Mouse (Mus musculus) intestine, postnatal 0 days (tissue): Measurements from ENCODE around the gene Duxbl3. TPM values are rescaled to one million over a fixed set of nuclear protein-coding genes. Genes with fewer than 3 reads are reported as not detected.

Source experiments
- ATAC-seq: fragments of 200-750 bp; cut with Nextera tagmentation; 2 replicates; pipeline ENCODE4 v1.8.0; 2017; ENCODE audit warnings: mild to moderate bottlenecking, moderate TSS enrichment, moderate library complexity
- H3K27ac ChIP-seq: fragments of 300-500 bp; sonication (generic); 2 replicates; pipeline ENCODE4 v1.5.1; 2014; ENCODE audit warnings: mild to moderate bottlenecking, low read depth, low read length, moderate library complexity
- H3K27me3 ChIP-seq: fragments of 300-500 bp; sonication (generic); replicated peaks from 2 replicates; pipeline ENCODE4 v1.6.1; 2014; ENCODE audit warnings: low read length, mixed read lengths; ENCODE audit not compliant: control insufficient read depth, insufficient read depth
- H3K36me3 ChIP-seq: fragments of 300-500 bp; sonication (generic); 2 replicates; pipeline ENCODE4 v1.6.1; 2014; ENCODE audit warnings: mild to moderate bottlenecking, moderate library complexity; ENCODE audit not compliant: control insufficient read depth, insufficient read depth
- H3K4me1 ChIP-seq: fragments of 300-500 bp; sonication (generic); replicated peaks from 2 replicates; pipeline ENCODE4 v1.6.1; 2014; ENCODE audit warnings: antibody characterized with exemption, low read length, mixed read lengths; ENCODE audit not compliant: control insufficient read depth, insufficient read depth
- H3K4me2 ChIP-seq: fragments of 300-500 bp; sonication (generic); replicated peaks from 2 replicates; pipeline ENCODE4 v1.6.1; 2014; ENCODE audit warnings: low read depth, mild to moderate bottlenecking, moderate library complexity
- H3K4me3 ChIP-seq: fragments of 300-500 bp; sonication (generic); 2 replicates; pipeline ENCODE4 v1.5.1; 2014; ENCODE audit warnings: low read depth, low read length
- H3K9ac ChIP-seq: fragments of 300-500 bp; sonication (generic); 2 replicates; pipeline ENCODE4 v1.6.1; 2014; ENCODE audit warnings: mild to moderate bottlenecking, low read depth, low read length
- H3K9me3 ChIP-seq: fragments of 300-500 bp; sonication (generic); 2 replicates; pipeline ENCODE4 v1.6.1; 2016; ENCODE audit warnings: mixed run types; ENCODE audit not compliant: control insufficient read depth
- CTCF ChIP-seq: sonication (generic); IDR thresholded peaks from 2 replicates; pipeline ENCODE4 v1.5.1; 2016; ENCODE audit warnings: low read depth, mild to moderate bottlenecking, control low read depth, antibody characterized with exemption, moderate library complexity
- WGBS: fragments of 180-500 bp; shearing (Covaris S2); extraction: QIAGEN DNeasy Blood & Tissue Kit; methylation state at CpG from one replicate; pipeline ENCODE4 v1.1.7; 2014; 5-methylcytosine and 5-hydroxymethylcytosine counted together
- polyA plus RNA-seq: library from polyadenylated mRNA; unstranded; fragments of >200 nt; fragmentation: Nextera tagmentation; extraction: Ambion mirVana; gene quantifications from 2 replicates; pipeline ENCODE4 v1.2.1, GENCODE M21; 2015

Duxbl3 gene
- polyA plus RNA-seq, 1 experiment from 2014 or later = 0.87 TPM

DNA sequence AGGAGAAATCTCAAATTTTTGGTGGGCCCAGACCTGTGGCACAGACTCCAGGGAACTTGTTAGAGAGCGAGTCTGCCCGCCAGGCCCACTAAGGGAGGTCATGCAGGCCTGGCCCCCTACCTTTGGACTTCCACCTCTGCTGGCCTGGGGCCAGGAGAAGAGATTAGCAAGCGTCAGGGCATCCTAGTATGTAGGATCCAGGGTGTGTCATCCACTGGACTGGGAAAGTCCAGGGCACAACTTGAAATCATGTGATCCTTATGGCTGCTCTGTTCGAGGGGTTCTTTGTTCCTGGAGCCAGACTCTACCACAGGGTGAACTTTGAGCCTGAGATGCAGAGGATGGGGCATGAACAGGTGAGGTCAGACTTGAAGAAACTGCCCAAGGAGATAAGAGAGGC is 39.3 kb downstream of the Duxbl3 start:
- TF ChIP-seq CTCF = peak; percentile 39; the same call in 1 of the 2 replicates
- Histone ChIP-seq H3K27ac (peak overlapping the region; percentile 89), H3K27me3 (no peaks in the 10 kb centered on the region), H3K4me2 (no peak overlapping the region), H3K9ac (no peak overlapping the region), H3K4me1 (peaks cover 3% of the 10 kb centered on the region), H3K4me3 (no peak overlapping the region), H3K36me3 (no peaks in the 10 kb centered on the region), H3K9me3 (no peaks in the 10 kb centered on the region)
- WGBS = 20% methylated on average over 4 of the region's 4 CpGs
- ATAC-seq = peak; percentile 98

DNA sequence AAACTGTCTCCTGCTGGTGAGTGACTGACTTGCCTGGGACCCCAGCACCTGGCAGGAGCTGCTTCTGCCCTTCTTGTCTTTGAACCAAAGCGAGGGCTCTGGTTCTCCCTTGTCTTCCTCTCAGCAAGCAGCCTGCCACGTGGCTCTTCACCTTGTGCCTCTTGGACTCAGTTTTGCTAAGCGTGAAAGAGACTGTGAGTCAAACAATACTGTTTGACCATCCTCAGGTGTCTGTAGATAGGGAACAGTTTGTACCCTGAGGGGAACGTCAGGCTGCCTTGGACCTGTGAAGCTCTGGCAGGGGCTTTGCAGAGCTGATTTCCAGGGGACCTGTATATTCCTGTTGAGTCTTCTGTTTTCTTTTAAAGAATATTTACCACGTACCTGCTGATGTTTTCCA is 39.7 kb downstream of the Duxbl3 start:
- Histone ChIP-seq H3K4me3 (no peak overlapping the region), H3K27me3 (no peaks in the 10 kb centered on the region), H3K27ac (peak overlapping the region; percentile 89), H3K4me2 (no peak overlapping the region), H3K4me1 (peaks cover 3% of the 10 kb centered on the region), H3K9ac (no peak overlapping the region), H3K9me3 (no peaks in the 10 kb centered on the region), H3K36me3 (no peaks in the 10 kb centered on the region)
- WGBS = 51% methylated on average over 5 of the region's 5 CpGs
- no peak for TF ChIP-seq CTCF
- peak; percentile 57; the same call in 1 of the 2 replicates for ATAC-seq

DNA sequence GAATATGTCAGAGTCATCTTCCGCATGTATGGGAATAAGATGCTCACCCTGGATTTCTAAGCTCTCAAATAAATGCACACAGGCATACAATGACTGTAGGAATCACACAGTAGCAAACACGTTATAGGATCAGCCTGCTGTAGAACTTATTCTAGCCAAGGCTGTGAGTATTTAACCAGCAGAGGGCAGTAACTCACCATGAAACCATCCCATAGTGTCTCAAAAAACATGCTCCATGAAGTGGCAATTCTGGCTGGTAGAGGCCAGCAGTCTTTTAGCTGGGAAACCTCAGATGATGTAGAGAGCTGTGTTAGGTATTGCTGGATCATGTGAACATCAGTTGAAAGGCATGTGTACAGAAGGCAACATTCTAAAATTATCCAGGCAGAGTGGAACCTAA is 45.3 kb downstream of the Duxbl3 start:
- Histone ChIP-seq H3K36me3 (no peaks in the 10 kb centered on the region), H3K9ac (no peak overlapping the region), H3K27ac (no peak overlapping the region), H3K9me3 (no peaks in the 10 kb centered on the region), H3K4me2 (no peak overlapping the region), H3K4me3 (no peak overlapping the region), H3K27me3 (no peaks in the 10 kb centered on the region), H3K4me1 (peaks cover 3% of the 10 kb centered on the region)
- TF ChIP-seq CTCF = peak; percentile 91
- 0 out of 2 replicates have a peak, but pooled peaks have one; percentile 50 for ATAC-seq
- WGBS = 29% methylated on average over 2 of the region's 2 CpGs

DNA sequence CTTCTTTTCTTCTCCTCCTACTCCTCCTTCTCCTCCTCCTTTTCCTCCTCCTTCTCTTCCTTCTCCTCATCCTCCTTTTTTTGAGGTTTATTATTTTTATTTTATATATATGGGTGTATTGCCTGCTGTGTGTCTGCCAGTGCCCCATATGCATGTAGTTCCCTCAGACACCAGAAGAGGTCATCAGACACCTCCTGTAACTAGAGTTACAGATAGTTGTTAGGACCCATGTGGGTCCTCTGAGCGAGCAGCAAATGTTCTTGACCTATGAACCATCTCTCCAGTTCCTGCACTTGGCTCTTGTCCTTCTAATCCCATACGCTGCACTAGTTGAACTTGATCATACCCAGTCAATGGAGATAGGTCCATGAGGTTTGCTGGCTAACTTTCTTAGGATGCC is 48.3 kb downstream of the Duxbl3 start:
- H3K9ac ChIP-seq = no peak overlapping the region
- no peak overlapping the region for H3K4me3 ChIP-seq
- peak; percentile 75 for TF ChIP-seq CTCF
- no peaks in the 10 kb centered on the region for H3K4me1 ChIP-seq
- no peak overlapping the region for H3K4me2 ChIP-seq
- H3K27me3 ChIP-seq = no peaks in the 10 kb centered on the region
- 45% methylated on average over 2 of the region's 2 CpGs for WGBS
- ATAC-seq = no peak
- no peaks in the 10 kb centered on the region for H3K9me3 ChIP-seq
- H3K27ac ChIP-seq = no peak overlapping the region
- no peaks in the 10 kb centered on the region for H3K36me3 ChIP-seq

DNA sequence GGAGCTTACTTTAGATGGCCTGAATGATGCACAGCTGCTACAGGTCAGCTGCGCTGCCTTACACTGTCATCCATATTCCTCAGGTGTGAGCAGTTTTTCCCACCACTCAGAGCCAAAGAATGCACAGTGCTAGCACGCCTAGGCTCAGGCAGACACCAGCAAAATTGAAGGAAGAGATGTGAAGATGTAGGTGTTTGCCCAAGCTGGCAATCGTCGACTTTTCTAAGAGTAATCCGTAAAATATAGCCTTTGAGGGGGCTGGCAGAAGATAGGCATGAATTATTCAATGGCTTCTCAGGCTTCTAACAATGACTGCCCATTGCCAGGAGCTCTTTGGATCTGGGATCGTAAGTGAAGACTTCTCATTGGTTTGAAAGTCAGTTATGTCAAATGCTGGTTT is 51.1 kb downstream of the Duxbl3 start:
- 92% methylated on average over 6 of the region's 6 CpGs for WGBS
- ATAC-seq = no peak
- H3K36me3 ChIP-seq = no peaks in the 10 kb centered on the region
- no peak overlapping the region for H3K9ac ChIP-seq
- no peak overlapping the region for H3K27ac ChIP-seq
- H3K9me3 ChIP-seq = no peaks in the 10 kb centered on the region
- no peaks in the 10 kb centered on the region for H3K4me1 ChIP-seq
- no peak overlapping the region for H3K4me2 ChIP-seq
- no peak for TF ChIP-seq CTCF
- H3K4me3 ChIP-seq = no peak overlapping the region
- no peaks in the 10 kb centered on the region for H3K27me3 ChIP-seq

GRCm38 (mm10) chr14:26309511-26309910 is 51.7 kb downstream of the Duxbl3 start:
- no peaks in the 10 kb centered on the region for H3K36me3 ChIP-seq
- no peak for ATAC-seq
- H3K27me3 ChIP-seq = no peaks in the 10 kb centered on the region
- no peaks in the 10 kb centered on the region for H3K9me3 ChIP-seq
- no peak overlapping the region for H3K9ac ChIP-seq
- no peaks in the 10 kb centered on the region for H3K4me1 ChIP-seq
- WGBS = 83% methylated on average over 1 of the region's 1 CpGs
- H3K27ac ChIP-seq = no peak overlapping the region
- no peak for TF ChIP-seq CTCF
- H3K4me2 ChIP-seq = no peak overlapping the region
- H3K4me3 ChIP-seq = no peak overlapping the region

DNA sequence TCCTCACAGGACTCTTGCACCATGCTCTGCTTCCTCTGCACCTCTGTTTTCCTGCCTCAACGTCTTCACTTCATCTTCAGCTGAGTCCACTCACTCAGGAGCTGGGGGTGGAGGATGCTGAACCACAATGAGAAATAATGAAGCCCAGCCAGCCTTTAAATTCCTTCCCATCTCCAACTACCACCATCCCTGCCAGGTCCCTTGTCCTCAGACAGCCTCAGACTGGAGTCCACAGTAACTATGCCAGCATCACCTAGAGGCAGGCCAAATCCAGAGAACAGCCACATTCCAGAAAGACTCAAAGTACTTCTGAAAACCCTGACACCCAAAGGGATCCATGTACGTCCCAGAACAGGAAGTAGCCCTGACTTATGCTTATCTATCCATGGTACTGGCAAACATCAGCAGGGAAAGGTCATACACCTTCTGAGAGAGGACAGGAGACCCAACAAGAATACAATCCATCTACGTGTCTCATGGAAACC is 58.5 kb downstream of the Duxbl3 start:
- no peak overlapping the region for H3K4me2 ChIP-seq
- H3K36me3 ChIP-seq = no peaks in the 10 kb centered on the region
- no peaks in the 10 kb centered on the region for H3K27me3 ChIP-seq
- no peak for ATAC-seq
- TF ChIP-seq CTCF = no peak
- H3K4me1 ChIP-seq = no peaks in the 10 kb centered on the region
- no peaks in the 10 kb centered on the region for H3K9me3 ChIP-seq
- H3K27ac ChIP-seq = no peak overlapping the region
- no peak overlapping the region for H3K9ac ChIP-seq
- 63% methylated on average over 3 of the region's 3 CpGs for WGBS
- H3K4me3 ChIP-seq = no peak overlapping the region

Other genes with a start within 250 kb of the Duxbl3 start
- gene Gm9780, start 215.3 kb upstream of the Duxbl3 start, polyA plus RNA-seq = 25.3 and 26.1 TPM in 2 replicates
- gene Tmem254c, start 190.6 kb upstream of the Duxbl3 start, polyA plus RNA-seq = 57.1 and 57.3 TPM in 2 replicates
- not detected in 2 replicates for gene Cphx2, start 176.4 kb upstream of the Duxbl3 start, polyA plus RNA-seq
- gene Cphx3, start 175.7 kb upstream of the Duxbl3 start, polyA plus RNA-seq = 0.14 TPM in 1 of 2 replicates, not detected in the other
- 0.72 TPM in 1 of 2 replicates, not detected in the other for gene Duxbl2, start 139.6 kb upstream of the Duxbl3 start, polyA plus RNA-seq
- 27.3 and 35.4 TPM in 2 replicates for gene Plac9b, start 75.5 kb upstream of the Duxbl3 start, polyA plus RNA-seq
- gene Tmem254b, start 50.9 kb upstream of the Duxbl3 start, polyA plus RNA-seq = 55.1 and 56.8 TPM in 2 replicates